Mouse (Mus musculus): ENCODE results near the gene Tnpo1.

The Tnpo1 gene

GRCm38 (mm10) chr13:98926213-98926957, at the start of gene Tnpo1:
Gene Tnpo1 (minus strand): TSS chr13:98926384.
- peak; percentile 97 for DNase-seq

DNA sequence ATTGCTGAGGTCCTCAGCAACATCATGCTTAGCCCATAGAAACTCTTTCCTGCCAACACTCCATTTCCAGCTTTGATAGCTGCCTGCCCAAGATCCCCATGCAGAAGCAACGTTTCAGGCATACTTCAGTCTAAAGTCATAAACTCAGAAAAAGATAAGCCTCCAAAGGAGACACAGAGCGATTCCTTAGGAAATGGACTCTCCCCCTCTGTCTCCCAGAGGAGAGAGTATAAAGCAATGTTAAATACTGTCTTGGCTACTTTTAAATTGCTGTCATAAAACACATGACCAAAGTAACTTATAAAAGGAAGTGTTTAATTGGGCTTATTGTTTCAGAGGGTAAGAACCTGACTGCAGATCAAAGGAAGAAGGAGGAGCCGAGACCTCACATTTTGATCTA, 45.9 kb upstream of the Tnpo1 start:
- no peak for DNase-seq

DNA sequence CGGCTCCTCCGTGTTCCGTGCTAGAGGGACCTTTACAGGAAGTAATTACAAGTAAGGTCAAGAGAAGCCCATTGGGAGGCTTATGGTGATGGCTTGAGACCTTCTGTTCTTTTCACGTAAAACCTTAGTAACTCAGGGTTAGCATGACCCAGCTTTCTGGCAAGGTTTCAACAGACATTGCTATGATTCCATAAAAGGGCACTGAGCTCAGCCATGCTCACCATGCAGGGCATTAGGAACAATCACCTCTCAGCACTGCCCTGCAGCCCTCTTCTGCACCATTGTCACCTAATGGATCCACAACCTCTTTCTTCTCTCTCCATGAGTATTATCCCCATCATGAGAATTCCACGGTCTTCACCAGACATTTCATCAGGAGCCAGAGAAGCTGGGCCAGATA, 45.5 kb upstream of the Tnpo1 start:
- DNase-seq, result no peak

DNA sequence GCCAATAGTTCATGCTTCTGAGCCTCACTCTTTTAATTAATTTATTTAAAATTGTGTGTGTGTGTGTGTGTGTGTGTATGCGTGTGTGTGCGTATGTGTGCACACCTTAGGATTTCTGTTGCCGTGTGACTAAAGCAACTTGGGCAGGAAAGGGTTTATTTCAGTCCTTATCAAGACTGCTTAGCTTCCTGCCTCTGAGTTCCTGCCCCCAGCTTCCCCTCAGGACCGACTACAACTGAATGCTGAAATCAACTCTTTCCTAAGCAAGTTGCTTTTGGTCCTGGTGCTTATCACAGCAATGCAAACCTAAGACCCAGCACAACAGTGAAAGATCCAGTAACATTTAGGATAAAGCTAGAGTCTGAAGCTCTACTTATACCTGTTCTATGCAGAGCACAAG, 42.3 kb upstream of the Tnpo1 start:
- DNase-seq, result no peak

- no peak for DNase-seq
These were observed 41.8 kb upstream of the Tnpo1 start for GRCm38 (mm10) chr13:98967942-98968341.

DNA sequence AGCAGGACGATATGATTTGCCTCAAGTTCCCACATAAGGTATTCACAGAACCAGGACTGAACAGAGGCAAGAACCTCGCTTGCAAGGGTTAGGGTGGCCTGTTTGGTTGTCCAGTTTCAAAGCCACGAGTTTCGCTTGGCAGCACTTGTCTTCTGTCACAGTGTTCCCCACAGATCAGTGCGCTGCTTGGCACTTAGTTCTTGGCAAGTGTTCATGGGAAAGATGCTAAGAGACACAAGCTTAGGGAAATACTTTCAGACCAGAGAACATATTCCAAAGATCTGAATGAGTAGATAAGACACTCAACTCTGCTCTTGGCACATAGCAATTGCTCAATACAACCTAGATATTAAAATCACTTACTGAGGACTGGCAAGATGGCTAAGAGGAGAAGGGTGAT, 40.4 kb upstream of the Tnpo1 start:
- no peak for DNase-seq

DNA sequence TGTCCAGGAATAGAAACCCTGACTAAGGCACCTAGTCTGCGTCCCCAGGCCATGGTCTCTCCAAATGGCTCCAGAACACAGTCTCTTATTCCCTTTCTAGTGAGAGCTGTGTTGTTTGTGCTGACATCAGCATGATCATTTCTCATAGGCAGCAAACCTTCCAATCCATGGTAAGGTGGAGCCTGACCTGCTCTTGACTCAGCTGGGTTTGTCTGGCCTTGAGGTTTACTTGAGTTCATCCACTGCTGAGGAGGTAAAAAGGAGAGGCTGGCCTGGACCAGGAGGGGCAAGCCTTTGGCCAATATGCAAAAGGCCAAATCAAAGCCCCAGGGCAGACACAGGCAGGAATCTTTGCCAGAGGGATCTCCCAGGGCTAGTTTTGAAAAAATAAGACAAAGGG, 37.4 kb upstream of the Tnpo1 start:
- no peak for DNase-seq

DNA sequence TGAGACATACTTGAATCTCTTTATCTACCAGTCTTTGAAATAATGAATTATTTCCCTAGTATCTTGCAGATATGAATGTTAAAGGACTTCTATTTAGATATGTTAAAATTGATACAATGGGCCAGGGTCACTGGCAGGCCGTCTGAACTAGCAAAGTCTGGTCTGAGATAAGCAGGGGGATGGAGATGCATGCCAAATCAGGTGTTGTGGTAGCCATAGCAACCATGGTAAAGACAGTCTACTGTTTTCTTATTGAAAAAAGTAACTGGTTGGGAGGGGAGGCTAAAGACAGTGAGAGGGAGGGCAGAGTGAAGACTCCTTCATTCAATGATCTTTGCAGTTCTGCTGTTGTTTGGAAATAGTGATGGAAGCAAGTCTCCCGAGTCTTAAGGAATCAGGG, 32.0 kb upstream of the Tnpo1 start:
- no peak for DNase-seq

DNA sequence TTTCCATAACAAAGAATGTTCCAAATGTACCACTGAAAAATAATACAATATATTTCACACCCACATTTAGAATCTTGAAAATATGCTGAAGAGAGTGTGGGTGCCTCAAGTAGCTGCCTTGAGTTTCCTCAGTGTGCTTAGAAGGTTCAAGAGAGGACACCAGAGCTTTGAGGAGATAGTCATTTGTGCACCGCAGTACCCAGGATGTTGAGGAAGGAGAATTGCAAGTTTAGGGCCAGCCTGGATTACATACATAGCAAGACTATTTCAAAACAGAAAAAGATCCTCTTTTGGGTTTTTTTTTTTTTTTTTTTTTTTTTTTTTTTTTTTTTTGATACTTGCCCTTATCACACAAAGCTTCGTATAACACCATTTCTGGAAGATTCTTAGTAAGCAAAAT, 30.0 kb upstream of the Tnpo1 start:
- DNase-seq, result no peak

- DNase-seq, result peak; percentile 66
These were observed 29.5 kb upstream of the Tnpo1 start for GRCm38 (mm10) chr13:98955676-98956075.

DNA sequence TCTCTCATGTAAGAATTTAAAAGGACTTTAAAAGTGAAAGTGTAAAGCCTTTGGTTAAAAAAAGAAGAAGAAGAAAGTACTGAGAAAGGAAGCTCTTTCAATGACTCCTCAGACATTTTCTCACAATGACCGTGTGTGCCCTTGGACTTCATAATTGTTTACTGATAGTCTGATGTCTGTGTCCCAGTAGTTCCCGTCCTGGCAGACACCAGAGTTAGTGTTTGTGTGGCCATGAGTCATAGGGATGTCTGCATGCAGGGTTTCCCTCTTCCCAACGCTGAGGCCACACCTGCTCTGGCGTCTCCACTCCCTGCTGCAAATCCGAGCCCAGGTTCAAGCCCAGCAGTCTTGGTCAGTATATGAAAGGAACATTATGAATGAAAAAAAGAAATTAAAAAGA, 29.0 kb upstream of the Tnpo1 start:
- DNase-seq, result peak; percentile 16

DNA sequence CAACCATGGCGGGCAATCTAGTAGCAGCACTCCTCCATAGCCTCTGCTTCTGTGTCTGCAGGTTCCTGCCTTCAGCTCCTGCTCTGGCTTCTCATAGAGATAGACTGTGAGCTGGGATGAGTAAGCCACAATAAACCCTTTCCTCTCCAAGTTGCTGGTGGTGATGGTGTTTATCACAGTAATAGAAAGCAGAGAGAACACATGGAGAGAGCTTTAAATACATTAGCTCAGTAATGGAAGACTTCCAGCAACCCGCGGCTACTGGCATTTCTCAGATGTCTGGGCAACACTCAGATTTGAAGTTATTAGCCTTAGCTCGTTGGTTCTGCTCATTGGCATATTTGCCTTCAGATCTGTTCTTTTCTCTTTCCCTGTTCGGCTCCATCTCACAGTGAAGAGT, 27.6 kb upstream of the Tnpo1 start:
- no peak for DNase-seq

- no peak for DNase-seq
These were observed 25.8 kb upstream of the Tnpo1 start for GRCm38 (mm10) chr13:98951951-98952350.

- no peak for DNase-seq
These were observed 22.0 kb upstream of the Tnpo1 start for GRCm38 (mm10) chr13:98948146-98948545.

GRCm38 (mm10) chr13:98946434-98946833, 20.2 kb upstream of the Tnpo1 start:
- DNase-seq, result no peak

- DNase-seq, result no peak
These were observed 19.7 kb upstream of the Tnpo1 start for GRCm38 (mm10) chr13:98945908-98946307.

DNA sequence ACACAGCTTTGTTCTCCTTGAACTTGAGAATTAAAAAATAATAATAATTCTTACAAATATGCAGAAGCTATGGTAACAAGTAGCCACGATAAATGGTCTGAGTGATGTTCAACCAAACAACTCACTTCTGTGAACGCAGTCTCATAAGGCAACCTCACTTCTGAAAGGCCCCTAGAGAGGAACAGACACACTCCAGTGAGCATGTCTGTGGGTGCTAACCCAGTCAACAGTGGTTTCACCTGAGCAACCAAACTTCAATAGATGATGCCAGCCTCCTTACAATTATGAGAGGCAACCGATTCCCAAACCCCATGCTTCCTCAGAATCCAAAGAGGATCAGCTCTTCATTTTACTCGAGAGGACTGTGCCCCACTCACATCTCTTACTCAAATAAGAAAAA, 19.2 kb upstream of the Tnpo1 start:
- no peak for DNase-seq

DNA sequence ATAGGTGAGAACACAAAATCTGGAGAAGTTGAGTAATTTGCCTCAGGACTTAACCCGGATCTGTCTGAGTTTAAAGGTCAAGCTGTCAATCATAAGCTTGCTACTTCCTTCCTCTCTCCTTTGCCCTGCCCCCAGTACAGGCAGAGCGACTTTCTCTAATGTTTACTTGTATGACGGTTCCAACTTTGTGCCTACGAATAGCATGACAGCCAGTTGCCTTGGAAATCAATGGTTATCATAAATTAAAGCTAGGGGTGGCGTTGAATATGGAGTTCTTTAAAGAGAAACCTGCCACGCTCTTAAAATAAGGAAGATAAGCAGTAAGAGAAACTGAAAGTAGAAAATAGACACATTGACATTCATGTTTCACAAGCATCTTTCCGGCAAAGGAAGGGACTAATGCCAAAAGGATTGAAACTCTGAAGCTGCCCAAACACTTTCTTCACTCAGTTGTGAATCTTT, 18.5 kb upstream of the Tnpo1 start:
- peak; percentile 29 for DNase-seq

DNA sequence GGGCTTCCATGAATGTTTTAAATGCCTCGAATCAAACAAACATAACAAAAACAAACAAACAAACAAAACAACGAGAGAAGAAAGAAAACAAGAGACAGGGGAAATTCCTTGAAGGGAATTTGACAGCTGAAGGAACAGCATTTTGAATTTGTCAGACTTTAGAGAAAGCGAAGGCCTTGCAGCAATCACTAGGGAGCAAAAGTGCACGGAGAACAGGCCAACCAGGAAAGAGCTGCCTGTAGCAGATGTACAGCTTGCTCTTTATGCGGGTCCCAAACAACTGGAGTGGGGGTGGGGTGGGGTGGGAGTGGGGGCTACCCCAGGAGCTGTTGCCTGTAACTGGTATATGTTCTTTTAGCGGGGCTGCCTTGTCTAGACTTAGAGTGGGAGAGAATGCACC, 16.2 kb upstream of the Tnpo1 start:
- peak; percentile 31 for DNase-seq

DNA sequence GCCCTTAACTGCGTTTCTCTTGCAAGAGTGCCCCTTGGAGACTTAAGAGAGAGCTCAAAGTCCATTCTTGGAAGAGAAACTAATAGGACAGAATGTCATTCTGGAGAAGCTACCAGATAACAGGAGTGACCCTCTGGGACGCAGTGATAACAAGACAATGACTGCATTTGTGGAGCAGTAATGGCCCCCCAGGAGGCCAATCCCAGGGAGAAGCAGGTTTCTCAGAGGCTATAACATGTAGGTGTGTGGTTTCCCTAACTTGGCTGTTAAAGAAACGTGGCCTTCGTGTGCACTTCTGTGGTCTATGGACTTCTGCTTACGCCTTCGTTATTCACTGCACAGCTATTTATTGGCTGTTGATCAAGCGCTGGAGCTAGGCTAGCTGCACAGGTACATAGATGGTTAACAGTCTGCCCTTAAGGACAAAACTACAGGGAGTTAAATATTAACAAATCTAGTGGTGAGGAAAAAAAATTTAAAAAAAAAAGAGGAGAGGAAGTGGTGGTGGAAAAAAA, 15.7 kb upstream of the Tnpo1 start:
- peak; percentile 46 for DNase-seq

DNA sequence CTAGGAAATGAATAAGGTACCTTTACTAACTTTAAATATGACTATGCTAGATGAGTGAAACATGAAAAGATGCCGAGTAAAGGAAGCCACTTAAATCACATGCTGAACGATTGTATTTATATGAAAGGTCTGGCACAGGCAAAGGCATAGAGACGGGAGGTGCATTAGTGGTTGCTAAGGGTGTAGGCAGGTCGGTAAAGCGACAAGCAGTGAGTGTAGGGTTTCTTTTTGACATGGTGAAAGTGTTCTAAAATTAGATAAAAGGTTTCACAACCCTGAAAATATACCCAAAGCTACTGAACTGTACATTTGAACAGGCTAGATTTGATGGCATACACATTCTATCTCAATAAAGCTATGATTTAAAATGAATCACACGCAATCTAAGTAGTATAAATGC, 10.9 kb upstream of the Tnpo1 start:
- DNase-seq, result no peak

GRCm38 (mm10) chr13:98928908-98929307, 2.7 kb upstream of the Tnpo1 start:
- DNase-seq, result no peak

DNA sequence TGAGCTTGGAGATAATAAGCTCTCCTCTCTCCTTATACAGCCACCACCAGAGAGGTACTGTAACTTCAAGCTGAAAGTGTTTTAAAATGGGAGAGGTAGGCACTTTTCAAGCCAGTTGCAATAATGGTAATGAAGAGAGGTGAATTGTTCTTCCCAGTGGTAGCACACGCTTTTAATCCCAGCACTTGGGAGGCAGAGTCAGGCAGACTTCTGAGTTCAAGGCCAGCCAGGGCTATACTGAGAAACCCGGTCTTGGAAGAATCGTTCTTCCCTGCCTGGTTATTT, 716 bp upstream of the Tnpo1 start:
- DNase-seq, result no peak

GRCm38 (mm10) chr13:98925486-98926212, 535 bp downstream of the Tnpo1 start:
- DNase-seq, result peak; percentile 68

Data from kidney, postnatal 10 days (tissue).